Mouse (Mus musculus) R1 (cell line): ENCODE data around the gene Gm10570.

Experiments
- DNase-seq: peaks from one replicate; pipeline ENCODE4 v3.0.0-alpha.2; 2018; ENCODE audit warnings: low read depth, low spot score

The Gm10570 gene

DNA sequence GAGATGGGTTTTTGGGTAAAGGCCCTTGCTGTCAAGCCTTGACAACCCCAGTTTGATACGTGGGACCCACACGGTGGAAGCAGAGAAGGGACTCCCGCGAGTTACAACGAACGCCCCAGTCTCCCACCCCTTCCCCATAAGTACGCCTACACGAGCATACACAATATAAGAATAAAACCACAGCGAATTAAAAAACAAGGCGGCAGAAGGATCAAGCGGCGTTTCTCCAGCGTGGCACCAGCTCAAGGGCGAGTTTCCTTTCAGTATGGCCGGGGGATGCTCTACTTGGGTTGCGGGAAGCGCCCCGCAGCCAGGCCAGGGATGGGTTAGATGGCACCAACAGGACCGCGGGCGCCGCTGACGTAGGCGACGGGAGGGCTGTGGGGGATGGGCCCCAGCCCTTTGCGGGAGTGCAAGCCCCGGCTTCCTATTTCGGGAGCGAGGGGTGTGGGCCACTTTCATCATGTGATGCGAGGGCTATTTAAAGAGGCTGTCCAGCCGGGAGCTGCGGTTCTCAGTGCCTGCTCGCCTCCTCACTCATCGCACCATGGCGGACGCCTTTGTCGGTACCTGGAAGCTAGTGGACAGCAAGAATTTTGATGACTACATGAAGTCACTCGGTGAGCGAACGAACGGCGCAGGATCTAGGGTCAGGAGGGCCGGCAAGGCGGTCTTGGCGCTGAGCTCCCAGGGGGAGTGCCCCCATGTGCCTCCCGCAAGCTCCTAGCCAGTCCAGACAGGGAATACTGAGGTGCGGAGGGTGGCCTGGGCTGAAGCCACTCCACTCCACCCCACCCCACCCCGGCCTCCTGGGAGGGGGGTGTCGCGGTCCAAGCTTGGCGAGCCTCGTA lies at the start of gene Gm10570, which contains the start of gene Fabp3:
Gene Gm10570, minus strand, starts transcription at position 444 of the 851 bp plus-strand sequence.
Gene Fabp3, plus strand, starts transcription at position 365 of the 851 bp plus-strand sequence.
- DNase-seq = peak; percentile 70

- DNase-seq = peak; percentile 93
Observed at GRCm38 (mm10) chr4:130357946-130358345, 49.5 kb upstream of the Gm10570 start.

DNA sequence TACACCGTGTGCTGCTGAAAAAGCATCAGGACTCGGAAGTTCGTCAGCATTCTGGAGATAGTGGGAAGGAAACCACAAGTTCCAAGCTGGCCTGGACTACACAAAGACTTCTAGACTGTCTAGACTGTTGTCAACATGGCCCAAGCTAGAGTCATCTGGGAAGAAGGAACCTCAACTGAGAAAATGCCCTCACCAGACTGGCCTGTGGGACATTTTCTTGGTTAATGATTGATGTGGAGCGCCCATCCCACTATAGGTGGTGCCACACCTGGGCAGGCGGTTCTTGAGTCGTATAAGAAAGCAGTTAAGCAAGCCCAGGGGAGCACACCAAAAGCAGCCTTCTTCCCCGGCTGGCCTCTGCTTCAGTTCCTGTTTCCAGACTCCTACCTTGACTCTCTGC lies 44.1 kb upstream of the Gm10570 start:
- no peak for DNase-seq

DNA sequence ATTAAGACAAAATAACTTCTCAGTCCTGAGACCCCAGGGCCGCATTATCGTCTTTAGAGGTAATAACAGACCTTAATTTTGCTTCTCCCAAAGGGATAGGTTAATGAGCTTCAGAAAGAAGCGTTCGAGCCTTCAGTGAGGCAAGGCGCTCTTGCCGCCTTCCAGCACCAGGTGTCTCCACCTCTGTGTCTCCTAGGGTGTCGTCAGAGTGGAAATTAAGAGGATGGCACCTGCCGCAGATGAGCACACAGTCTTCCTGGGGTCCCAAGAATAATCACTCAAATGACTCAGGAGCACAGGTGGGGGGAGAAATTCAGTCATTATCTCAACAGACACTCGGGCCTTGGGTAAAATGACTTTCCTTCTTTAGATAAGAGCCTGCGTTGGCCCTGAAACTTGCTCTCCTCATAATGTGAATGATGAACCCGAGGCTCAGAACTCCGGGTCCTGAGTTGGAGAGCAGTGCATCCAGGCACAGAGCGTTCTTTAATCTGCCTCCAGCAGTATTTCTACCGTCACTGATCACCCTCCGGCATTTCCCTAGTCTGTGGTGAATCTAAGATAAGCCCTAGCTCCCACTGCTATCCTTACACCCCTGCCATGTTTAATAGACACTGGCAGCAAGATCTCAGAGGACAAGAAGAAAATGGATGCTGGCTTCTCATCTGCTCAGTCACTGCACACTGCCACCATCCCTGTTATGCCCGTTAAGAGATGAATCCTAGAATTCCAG lies 42.4 kb upstream of the Gm10570 start:
- DNase-seq = no peak

DNA sequence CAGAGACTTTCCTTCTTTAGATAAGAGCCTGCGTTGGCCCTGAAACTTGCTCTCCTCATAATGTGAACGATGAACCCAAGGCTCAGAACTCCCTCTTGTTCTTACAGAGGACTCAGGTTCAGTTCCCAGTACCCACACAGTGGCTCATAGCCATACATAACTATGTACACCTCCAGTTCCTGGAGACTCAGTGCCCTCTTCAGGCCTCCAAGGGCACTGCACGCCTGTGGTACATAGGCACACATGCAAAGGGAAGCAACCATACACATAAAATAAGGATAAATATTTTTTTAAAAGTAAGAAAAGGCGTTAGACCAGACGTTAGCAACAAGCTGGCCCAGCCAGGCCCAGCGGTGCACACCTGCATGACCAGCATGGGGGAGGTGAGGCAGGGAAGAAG lies 41.2 kb upstream of the Gm10570 start:
- DNase-seq = peak; percentile 57

DNA sequence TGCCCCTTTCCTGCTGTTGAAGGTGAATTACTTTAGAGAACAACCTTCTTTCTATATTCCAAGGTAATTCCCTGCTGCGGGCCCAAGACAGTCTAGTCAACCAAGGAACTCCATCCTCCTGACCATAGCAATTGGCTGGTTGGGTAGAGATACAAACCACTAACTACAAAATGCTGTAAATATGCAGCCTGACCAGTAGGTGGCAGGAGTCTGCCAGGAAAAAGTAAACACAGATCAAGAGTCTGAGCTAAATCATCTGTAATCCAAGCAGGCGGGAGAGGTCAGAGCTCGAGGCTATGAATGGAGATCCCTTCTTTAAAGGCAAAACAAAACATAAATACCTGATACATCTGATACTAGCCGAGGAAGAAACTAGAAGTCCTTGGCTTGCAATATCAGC lies 33.2 kb upstream of the Gm10570 start:
- peak; percentile 74 for DNase-seq

GRCm38 (mm10) chr4:130335867-130336266 lies 27.4 kb upstream of the Gm10570 start:
- DNase-seq = no peak

DNA sequence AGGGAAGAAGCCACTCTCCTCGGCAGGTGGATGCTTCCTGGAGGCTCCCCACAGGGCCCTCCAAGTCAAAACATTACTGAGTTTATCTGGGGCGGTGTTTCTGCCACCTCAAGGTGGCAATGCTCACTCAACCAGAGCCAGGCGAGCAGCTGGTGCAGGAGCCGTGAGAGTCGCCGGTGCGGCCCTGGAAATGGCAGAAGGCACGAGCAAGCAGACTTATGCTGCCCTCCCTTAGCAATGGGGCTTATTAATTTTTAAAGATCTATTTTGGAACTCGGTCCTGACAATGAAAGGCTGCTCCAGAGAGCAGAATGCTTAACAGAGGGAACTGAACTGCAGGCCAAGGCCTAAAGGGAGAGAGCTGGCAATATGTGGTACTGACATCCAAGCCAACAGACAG lies 18.9 kb upstream of the Gm10570 start:
- no peak for DNase-seq

- DNase-seq = peak; percentile 70
Observed at GRCm38 (mm10) chr4:130325446-130325845, 17.0 kb upstream of the Gm10570 start.

- DNase-seq = no peak
Observed at GRCm38 (mm10) chr4:130323607-130324006, 15.1 kb upstream of the Gm10570 start.

GRCm38 (mm10) chr4:130323165-130323564 lies 14.7 kb upstream of the Gm10570 start:
- no peak for DNase-seq

- no peak for DNase-seq
Observed at GRCm38 (mm10) chr4:130322567-130322966, 14.1 kb upstream of the Gm10570 start.

DNA sequence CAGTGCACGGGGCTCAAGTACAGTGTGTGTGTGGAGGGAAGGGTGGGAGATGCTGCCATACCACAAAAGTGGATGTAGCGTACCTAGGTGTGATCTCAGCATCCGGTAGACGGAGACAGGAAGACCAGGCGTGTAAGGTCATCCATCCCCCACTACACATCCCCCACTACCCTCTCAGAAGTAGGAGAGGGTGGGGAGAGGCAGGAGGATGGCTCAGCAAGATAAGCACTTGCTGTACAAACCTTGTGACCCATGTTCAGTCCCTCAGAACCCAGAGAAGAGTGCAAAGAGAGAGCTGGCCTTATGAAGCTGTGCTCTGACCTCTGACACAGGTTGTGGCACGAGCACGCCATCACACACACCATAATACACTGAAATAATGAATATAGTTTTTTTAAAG lies 13.2 kb upstream of the Gm10570 start:
- no peak for DNase-seq

DNA sequence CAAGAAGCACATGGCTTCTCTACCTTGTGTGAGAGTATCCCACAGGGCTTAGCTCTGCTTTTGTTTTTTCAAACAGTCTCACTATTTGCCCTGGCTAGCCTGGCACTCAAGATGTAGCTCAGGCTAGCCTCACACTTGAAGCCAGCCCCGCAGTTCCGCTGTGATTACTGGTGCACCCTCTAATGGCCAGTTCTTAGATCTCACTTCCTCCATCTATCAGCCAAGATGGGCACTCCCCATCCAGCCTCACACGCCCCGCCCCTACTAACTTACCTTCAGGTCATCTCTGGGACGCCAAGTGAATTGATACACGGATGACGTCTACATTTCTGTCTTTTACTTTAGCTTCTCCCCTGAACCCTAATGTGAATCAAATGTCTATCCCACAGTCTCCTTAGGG lies 11.1 kb upstream of the Gm10570 start:
- peak; percentile 59 for DNase-seq

DNA sequence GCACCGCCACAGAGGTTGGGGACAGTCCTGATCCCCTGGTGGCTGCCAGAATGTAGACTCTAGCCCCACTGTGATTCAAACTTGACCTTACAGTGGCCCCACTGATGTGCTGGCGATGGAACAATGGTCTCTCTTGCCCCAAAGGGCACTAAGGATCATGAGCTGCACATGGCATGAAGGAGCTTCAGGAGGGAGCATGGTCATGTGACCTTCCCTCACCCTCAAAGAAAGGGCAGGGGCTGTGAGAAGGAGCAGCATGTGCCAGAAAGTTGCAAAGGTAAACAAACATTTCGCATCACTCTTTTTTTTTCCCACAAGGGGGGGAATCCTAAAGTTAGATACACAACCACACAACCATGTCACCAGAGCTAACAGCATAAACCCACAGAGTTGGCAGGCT lies 9.6 kb upstream of the Gm10570 start:
- no peak for DNase-seq

- DNase-seq = peak; percentile 51
Observed at GRCm38 (mm10) chr4:130316691-130317090, 8.2 kb upstream of the Gm10570 start.

DNA sequence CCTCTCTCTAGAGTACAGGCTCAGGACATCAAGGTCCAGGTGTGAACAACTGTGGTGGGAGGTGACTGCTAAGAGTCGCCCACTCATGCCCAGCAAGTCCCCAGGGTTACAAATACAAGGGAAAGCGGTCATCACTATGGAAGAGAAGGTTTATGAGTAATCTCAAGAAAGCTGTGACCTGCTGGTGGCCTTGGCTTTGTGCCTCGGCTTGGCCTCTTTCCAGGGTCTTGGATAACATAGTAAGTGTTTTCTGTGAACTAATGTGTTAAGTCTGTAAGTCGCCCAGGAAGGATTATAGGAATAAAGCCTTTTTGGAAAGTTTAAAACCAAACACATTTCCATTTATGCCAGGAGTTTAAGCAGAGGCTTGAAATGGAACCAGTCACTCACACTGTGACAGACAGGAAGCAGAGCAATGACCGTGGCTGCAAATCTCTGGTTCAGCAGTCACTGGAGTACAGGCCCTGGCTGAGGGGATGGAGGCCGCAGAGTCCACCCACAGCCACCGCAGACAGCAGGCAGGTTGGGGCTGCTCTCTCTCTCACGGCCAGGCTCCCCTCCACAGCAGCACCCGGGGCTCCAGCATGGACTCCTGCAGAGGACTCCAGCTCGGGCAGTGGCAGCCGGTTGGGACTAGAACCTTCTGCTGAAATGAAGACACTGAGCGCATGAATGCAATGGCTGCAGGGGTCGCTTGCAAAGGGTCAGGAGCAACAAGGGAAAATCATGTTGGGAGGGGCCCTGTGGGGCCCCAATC lies 7.5 kb upstream of the Gm10570 start:
- no peak for DNase-seq

GRCm38 (mm10) chr4:130313552-130313951 lies 5.1 kb upstream of the Gm10570 start:
- DNase-seq = no peak

DNA sequence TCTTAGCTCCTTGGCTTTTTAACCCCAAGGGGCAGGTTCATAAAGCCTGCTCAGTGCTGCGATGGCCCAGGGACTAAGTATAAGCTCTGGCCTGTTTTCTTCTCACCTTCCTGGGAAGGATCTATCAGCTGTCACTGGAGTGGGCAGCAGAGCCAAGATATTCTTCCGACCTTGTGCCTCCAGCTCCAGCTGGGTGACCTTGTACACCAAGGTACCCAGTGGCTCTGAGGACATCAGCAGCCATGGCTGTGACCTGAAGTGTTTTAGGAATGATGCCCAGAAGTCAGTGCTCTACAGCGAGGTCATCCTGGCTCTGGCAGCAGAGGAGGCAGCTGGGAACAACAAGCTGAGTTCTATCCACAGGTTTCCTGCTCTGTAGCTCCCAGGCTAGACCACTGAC lies 4.1 kb upstream of the Gm10570 start:
- DNase-seq = no peak

DNA sequence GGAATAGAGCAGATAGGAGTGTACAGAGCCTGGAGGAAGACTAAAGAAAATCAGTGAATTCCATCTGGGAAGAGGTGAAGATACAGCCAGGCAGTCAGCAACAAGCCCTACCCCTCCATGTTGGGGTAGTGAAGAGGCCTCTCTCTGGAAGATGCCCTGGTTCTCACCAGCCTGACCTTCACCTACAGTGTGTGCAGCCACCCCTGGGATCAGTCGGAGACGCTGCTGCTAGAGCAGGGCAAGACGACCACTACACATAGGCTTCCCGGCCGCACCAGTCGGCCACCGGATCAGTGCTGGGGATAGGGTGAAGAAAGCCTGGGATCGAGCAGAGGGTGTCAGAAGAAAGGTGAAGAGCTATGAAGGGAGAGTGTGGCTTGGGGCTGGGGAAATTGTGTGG lies 780 bp upstream of the Gm10570 start:
- no peak for DNase-seq

DNA sequence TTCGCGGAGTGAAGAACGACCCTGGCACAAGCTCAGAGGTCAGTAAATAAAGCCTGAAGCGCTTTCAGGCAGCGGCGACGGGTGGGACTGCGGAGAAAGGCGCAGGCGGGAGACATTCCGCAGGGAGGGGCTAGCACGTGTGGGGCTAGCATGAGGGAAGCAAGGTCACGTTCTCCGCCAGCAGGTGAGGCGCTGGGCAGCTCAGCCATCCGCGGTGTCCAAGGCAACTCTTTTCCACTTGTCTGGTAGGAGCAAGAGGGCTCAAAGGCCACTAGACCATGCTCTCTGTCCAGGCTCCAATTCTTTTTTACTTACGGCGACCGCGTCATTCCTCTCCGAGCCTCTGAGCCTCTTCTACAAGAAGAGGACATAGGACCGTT lies 633 bp downstream of the Gm10570 start:
- DNase-seq = peak; percentile 91
